Mouse (Mus musculus) ovary, adult 18-20 months (tissue): ENCODE measurements around the gene Ttc28.
"Not testable (repeated sequence)": the region's sequence is repeated elsewhere in the genome, so short reads cannot be mapped to it uniquely, and the experiment has no call there.

ENCODE experiments used
- DNase-seq: peaks from one replicate; pipeline ENCODE4 v3.0.0; 2022; ENCODE audit warnings: low spot score, mixed read lengths

The Ttc28 gene

DNA sequence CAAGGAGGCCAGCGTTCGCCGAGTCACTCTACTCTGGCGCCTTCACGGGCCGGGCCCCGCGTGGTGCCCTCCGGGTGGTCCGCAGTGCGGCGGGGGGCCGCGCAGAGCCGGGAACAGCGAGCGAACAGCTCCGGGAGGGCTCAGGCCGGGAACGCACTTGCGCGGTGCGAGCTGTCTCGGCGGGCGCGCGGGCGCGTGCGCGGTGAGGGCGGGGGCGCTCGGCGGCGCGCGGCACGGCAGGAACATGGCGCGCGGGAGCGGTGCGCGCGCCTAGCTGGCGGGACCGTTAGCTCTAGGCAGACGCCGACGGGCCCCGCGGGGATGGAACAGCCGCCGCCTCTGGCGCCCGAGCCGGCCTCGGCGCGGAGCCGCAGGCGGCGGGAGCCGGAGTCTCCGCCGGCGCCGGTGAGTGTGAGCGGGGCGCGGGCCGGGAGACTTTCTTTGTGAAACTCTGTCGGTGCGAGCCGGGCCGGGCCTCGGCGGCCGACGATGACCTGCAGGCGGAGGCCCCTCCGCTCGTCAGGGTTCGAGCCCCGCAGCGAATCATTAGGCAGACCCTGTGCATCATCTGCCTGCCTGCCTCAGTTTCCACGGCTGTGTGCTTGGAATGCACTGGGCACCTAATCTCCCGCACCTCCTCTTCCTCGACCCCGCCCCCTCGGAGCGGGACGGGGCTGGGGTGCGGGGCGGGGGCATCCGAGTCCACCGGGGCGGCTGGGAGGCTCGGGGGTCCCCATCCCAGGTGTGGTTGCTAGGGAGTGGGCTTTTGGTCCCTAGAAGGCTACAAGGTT, at the start of gene Ttc28:
Gene Ttc28, plus strand, starts transcription at position 220 of the 791 bp plus-strand sequence.
- DNase-seq: peak; percentile 79

GRCm38 (mm10) chr5:110831036-110831720, 48.4 kb upstream of the Ttc28 start:
- DNase-seq: no peak

DNA sequence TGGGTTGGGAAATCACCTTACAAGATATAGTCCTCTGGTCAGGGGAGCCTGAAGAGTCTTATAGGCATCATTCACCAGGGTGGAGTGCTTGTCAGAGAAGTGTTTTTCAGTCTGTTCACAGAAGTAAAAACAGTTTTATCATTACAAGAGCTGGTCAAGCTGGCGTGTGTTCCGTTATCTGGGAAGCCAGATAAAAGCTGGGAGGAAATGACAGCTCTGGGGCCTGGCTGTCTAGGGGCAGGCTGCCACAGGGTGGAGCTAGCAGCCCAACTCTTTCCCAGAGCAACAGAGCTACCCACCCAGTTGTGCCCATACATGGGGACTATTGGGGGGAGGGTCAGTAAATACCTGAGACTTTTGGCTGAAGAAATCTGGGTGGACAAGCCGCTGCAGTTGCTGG, 43.6 kb upstream of the Ttc28 start:
- peak; percentile 32 for DNase-seq

DNA sequence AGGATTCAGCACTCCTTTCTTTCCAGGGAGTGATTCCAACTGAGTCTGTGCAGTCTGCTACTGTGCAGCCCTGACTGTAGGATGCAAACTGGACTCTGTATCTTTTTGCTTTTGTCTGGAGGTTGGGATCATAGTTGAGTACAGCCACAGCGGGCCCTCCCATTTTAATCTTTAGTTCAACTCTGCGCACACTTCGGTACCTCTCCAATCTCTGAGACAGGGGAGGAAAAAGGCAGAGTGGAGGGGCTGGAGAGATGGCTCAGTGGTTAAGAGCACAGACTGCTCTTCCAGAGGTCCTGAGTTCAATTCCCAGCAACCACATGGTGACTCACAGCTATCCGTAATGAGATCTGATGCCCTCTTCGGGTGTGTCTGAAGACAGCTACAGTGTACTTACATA, 41.6 kb upstream of the Ttc28 start:
- DNase-seq: not testable (repeated sequence)

- no peak for DNase-seq
Observed at GRCm38 (mm10) chr5:110839038-110839677, 40.4 kb upstream of the Ttc28 start.

- peak; percentile 97 for DNase-seq
Observed at GRCm38 (mm10) chr5:110839678-110840365, 39.8 kb upstream of the Ttc28 start, which contains the start of the genes Hscb and Chek2. Gene Hscb (minus strand): TSS chr5:110839777. Gene Chek2 (plus strand): TSS chr5:110839979.

GRCm38 (mm10) chr5:110840465-110840864, 39.1 kb upstream of the Ttc28 start:
- no peak for DNase-seq

DNA sequence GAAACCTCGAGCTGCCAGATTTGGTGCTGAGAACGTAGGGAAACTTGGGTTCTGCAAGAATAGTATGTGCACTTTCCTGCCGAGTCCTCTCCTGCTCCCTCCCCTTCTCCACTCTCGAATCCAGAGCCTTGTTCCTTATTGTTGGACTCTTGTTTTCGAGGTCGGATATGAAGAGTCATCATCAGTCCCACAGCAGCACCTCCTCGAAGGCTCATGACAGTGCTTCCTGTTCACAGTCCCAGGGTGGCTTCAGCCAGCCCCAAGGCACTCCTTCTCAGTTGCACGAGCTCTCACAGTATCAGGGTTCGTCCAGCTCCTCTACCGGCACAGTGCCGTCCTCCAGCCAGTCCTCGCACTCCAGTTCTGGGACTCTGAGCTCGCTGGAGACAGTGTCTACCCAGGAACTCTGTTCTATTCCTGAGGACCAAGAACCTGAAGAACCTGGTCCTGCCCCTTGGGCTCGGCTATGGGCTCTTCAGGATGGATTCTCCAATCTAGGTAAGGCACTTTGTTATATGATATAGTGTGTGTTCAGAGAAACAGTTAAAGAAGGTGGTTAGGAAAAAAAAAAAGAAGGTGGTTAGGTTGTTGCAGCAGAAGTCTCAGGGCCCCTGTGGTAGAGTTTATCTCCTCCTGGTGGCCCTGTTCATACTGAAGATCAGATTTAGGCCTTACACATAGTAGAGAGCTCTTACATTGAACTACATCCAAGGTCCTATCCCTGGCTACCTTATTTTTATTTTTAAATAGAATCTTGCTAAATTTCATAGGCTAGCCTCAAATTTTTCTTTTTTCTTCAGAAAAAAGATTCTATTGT, 38.3 kb upstream of the Ttc28 start:
- DNase-seq: no peak

GRCm38 (mm10) chr5:110852990-110853389, 26.6 kb upstream of the Ttc28 start:
- no peak for DNase-seq

DNA sequence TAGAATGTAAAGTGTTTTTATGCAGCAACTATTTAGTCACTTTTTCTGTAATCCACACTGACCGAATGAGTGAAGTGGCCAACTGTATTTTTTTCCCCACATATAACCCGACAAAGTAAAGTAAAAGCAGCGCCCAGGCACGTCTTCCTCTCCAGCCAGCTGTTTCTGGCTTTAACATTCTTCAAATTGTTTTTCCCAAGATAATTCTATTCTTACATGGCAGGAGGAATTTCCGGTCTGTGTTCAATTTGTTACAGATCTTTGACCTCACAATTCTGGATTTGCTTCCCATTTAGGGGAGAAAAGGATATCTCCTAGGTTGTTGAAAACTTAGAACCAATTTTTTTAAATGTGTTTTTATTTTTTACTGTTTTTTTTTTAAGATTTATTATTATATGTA, 22.5 kb upstream of the Ttc28 start:
- DNase-seq: no peak

DNA sequence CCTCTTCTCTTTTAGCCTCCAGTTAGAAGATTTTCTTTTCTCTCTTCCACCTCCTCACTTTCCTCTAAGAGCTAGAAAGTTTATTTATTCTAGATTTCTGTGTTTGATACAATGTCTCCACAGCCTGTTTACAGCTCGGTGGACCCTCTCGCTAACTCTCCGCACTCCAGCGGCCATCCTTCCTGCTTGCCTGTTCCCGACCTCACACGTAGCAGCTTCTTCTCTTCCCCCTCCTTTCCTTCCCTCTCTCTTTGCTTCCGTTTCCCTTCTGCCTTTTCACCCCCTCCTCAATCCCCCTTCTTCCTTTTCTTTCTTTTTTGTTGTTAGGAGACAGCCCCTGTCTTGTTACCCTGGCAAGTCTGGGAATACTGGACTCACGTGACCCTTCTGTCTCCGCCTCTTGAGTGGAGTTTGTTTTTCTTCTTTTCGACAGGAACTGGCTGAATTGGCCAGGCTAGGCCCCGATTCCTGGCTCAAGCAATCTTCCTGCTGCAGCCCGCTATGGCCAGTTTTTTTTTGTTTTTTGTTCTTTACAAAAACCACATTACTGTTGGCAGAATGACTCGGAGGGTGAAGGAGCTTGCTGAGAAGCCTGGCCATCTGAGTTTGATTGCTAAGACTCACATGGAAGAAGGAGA, 20.5 kb upstream of the Ttc28 start:
- peak; percentile 66 for DNase-seq

GRCm38 (mm10) chr5:110860445-110860844, 19.2 kb upstream of the Ttc28 start:
- DNase-seq: no peak

DNA sequence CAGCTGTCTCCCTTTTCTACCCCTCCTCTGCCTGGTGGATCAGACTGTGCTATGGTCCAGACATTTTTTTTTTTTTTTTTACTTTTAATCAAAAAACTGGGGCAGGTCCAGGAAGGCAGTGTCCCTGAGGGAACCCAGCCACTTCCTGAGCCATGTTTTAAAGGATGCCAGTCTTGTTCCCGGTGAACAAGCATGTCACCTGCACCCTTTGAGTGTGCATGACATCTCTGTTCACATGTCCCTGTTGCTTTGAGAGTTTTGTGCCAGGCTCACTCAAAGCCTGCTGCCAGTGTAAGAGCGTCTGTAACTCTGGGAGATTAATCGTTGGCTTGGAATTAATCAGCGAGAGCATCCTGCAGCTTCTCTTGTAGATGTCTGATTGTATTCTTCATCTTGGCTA, 11.1 kb upstream of the Ttc28 start:
- DNase-seq: no peak

- DNase-seq: no peak
Observed at GRCm38 (mm10) chr5:110869242-110869669, 10.3 kb upstream of the Ttc28 start.

- no peak for DNase-seq
Observed at GRCm38 (mm10) chr5:110873160-110873559, 6.4 kb upstream of the Ttc28 start.

GRCm38 (mm10) chr5:110874711-110875110, 4.9 kb upstream of the Ttc28 start:
- peak; percentile 11 for DNase-seq

DNA sequence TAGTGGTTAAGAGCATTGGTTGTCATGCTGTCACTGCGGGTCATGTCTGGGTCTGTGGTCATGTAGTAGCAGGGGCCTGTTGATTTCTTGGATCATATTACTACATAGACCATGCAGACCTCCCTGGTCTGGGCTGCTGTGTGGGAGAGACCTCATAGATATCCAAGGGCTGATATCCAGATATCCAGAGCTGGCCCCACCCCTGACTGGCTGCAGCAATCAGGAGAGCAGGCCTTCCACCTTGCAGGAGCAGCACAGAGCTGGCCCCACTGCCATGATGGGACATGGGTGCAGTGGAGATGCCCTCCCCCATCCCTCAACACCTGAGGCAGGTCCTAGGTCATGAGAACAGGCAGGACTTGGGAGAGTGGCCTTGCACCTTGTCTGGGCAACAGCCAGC, 4.3 kb upstream of the Ttc28 start:
- no peak for DNase-seq

DNA sequence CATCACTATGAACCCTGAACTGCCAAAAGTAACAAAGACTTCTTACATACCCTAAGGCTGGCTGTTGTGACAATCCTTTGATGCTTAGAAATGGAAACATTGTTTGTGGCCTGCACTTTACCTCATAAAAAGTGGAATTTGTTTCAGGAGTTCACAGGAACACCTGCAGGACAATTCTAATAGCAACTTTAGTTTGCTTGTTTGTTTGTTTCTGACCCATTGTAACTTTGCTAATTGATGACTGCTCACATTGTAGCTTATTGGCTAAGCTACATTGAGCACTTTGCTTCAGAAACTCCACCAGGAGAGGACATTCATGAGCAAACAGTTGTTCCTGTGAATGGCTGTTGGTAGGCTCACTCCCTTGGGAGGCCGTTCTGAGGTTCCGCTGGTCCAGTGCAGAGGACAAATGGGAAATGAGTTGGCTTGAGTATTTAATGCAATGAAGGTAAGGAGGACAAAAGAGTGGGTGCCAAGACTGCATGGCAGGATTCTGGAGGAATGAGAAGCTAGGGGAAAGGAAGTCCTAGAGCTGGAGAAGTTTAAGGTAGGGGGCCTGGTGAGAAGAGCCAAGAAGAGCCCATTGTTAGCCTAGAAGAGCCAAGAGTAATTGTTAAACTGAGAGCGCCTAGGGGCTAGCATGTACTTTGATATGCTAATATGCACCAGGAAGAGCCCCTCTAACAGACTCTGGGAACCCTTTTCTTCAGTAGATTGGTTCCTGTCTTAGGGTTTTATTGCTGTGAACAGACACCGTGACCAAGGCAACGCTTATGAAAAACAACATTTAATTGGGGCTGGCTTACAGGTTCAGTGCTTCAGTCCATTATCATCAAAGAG, 1.7 kb upstream of the Ttc28 start:
- no peak for DNase-seq

DNA sequence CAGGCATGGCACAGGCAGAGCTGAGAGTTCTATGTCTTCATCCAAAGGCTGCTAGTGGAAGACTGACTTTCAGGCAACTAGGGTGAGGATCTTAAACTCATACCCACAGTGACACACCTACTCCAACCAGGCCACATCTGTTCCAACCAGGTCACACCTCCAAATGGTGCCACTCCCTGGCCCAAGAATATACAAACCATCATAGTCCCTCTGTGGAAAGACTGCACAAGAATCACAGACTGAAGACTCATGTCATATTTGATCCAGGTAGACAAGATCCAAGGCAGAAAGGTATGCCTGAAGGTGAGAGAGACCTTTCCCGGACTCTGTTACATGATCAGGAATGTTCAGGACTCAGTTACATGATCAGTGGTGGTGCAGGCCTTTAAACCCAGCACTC, 1.1 kb upstream of the Ttc28 start:
- not testable (repeated sequence) for DNase-seq

- no peak for DNase-seq
Observed at GRCm38 (mm10) chr5:110879042-110879441, 561 bp upstream of the Ttc28 start.
